Mouse (Mus musculus) heart, embryonic 15.5 days (tissue): Measurements from ENCODE around the gene B4galt5. TPM values are rescaled to one million over a fixed set of nuclear protein-coding genes. Genes with fewer than 3 reads are reported as not detected.

Experiments used
- ATAC-seq: fragments of 200-750 bp; cut with Nextera tagmentation; replicated peaks from 2 replicates; pipeline ENCODE4 v1.8.0; 2017; ENCODE audit warnings: low read depth, moderate TSS enrichment; ENCODE audit not compliant: insufficient number of reproducible peaks, insufficient read depth, low FRiP score
- H3K27ac ChIP-seq: fragments of 300-500 bp; sonication (generic); 2 replicates; pipeline ENCODE4 v1.5.1; 2015; ENCODE audit warnings: mild to moderate bottlenecking, inconsistent platforms
- H3K27me3 ChIP-seq: fragments of 300-500 bp; sonication (generic); 2 replicates; pipeline ENCODE4 v1.6.1; 2015; ENCODE audit warnings: inconsistent platforms
- H3K36me3 ChIP-seq: fragments of 300-500 bp; sonication (generic); 2 replicates; pipeline ENCODE4 v1.6.1; 2015; ENCODE audit warnings: mild to moderate bottlenecking, inconsistent platforms
- H3K4me1 ChIP-seq: fragments of 300-500 bp; sonication (generic); replicated peaks from 2 replicates; pipeline ENCODE4 v1.6.1; 2015; ENCODE audit warnings: inconsistent platforms
- H3K4me2 ChIP-seq: fragments of 300-500 bp; sonication (generic); 2 replicates; pipeline ENCODE4 v1.6.1; 2015; ENCODE audit warnings: inconsistent platforms, mild to moderate bottlenecking, moderate library complexity
- H3K4me3 ChIP-seq: fragments of 300-500 bp; sonication (generic); 2 replicates; pipeline ENCODE4 v1.5.1; 2015; ENCODE audit warnings: mild to moderate bottlenecking, inconsistent platforms
- H3K9ac ChIP-seq: fragments of 300-500 bp; sonication (generic); 2 replicates; pipeline ENCODE4 v1.6.1; 2015; ENCODE audit warnings: mild to moderate bottlenecking, inconsistent platforms
- H3K9me3 ChIP-seq: fragments of 300-500 bp; sonication (generic); replicated peaks from 2 replicates; pipeline ENCODE4 v1.6.1; 2016; ENCODE audit warnings: inconsistent platforms
- WGBS: fragments of 180-500 bp; shearing (Covaris S2); methylation state at CpG from one replicate; pipeline ENCODE4 v1.1.7; 2015; ENCODE audit warnings: mixed read lengths; 5-methylcytosine and 5-hydroxymethylcytosine counted together
- polyA plus RNA-seq: library from polyadenylated mRNA; unstranded; fragments of >200 nt; fragmentation: Nextera tagmentation; extraction: Ambion mirVana; gene quantifications from 2 replicates; pipeline ENCODE4 v1.2.1, GENCODE M21; 2015

B4galt5 gene
- polyA plus RNA-seq, 1 experiment from 2014 or later, result 12.7 TPM

DNA sequence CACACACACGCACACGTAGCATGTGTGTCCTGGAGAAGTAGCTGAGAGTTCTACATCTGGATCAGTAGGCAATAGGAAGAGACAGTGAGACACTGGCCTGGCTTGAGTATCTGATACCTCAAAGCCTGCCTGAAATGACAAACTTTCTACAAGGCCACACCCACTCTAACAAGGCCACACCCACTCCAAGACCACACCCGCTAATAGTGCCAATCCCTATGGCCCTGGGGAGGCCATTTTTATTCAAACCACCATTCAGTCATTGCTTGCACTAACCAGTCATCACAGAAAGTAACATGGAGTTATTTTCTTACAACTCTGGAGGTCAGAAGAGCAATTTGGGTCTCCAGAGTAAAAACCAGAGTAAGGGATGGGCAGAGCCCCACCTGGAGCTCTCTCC is 76.3 kb downstream of the B4galt5 start:
- H3K9me3 ChIP-seq, result no peaks in the 10 kb centered on the region
- no peak overlapping the region for H3K9ac ChIP-seq
- no peaks in the 10 kb centered on the region for H3K36me3 ChIP-seq
- no peak for ATAC-seq
- H3K4me1 ChIP-seq, result peaks cover 9% of the 10 kb centered on the region
- H3K4me3 ChIP-seq, result no peak overlapping the region
- WGBS, result 93% methylated on average over 3 of the region's 3 CpGs
- no peak overlapping the region for H3K27ac ChIP-seq
- no peaks in the 10 kb centered on the region for H3K27me3 ChIP-seq
- no peak overlapping the region for H3K4me2 ChIP-seq

DNA sequence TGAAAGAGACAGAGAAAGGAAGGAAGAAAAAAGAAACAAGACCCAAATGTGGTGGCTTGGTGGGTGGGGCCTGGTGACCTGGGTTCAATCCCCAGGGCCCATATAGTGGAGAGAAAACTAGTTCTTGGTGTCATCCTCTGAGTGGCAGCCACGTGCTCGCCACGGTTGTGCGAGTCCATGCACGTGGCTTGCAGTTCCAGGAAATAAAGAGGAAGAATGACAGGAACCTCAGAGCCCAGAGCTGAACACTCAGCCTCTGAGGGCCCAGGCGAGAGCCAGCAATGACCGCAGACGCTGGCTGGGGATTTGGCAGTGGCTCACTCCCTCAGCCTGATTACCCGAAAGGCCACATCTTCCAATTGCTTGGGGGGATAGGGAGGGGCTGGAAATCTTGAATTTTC is 77.9 kb downstream of the B4galt5 start:
- H3K4me2 ChIP-seq, result no peak overlapping the region
- peaks cover 12% of the 10 kb centered on the region for H3K4me1 ChIP-seq
- H3K9me3 ChIP-seq, result no peaks in the 10 kb centered on the region
- no peak overlapping the region for H3K9ac ChIP-seq
- H3K4me3 ChIP-seq, result no peak overlapping the region
- H3K27me3 ChIP-seq, result no peaks in the 10 kb centered on the region
- no peaks in the 10 kb centered on the region for H3K36me3 ChIP-seq
- no peak for ATAC-seq
- WGBS, result 63% methylated on average over 9 of the region's 9 CpGs
- H3K27ac ChIP-seq, result no peak overlapping the region

DNA sequence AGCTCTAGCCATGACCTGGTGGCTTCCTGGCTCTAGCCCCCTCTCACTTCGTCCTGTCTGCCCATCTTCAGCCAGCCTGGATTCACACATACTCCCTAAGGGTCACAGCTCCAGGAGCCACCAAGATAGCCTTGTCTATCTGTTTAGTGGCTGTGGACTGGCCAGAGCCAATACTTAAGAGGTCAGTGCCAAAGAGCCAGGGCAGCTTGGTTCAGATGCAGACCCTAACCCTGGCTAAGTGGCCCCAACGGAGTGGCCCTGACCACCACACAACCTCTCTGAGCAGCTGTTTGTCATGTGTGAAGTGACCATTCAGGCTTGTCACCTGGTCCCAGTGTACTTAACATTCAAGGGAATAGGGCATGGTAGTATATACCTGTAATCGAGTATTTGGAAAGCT is 78.5 kb downstream of the B4galt5 start:
- Histone ChIP-seq H3K4me3 (no peak overlapping the region), H3K9ac (no peak overlapping the region), H3K36me3 (no peaks in the 10 kb centered on the region), H3K4me1 (peaks cover 12% of the 10 kb centered on the region), H3K4me2 (no peak overlapping the region), H3K27me3 (no peaks in the 10 kb centered on the region), H3K9me3 (no peaks in the 10 kb centered on the region), H3K27ac (no peak overlapping the region)
- WGBS, result 81% methylated on average over 3 of the region's 3 CpGs
- no peak for ATAC-seq

DNA sequence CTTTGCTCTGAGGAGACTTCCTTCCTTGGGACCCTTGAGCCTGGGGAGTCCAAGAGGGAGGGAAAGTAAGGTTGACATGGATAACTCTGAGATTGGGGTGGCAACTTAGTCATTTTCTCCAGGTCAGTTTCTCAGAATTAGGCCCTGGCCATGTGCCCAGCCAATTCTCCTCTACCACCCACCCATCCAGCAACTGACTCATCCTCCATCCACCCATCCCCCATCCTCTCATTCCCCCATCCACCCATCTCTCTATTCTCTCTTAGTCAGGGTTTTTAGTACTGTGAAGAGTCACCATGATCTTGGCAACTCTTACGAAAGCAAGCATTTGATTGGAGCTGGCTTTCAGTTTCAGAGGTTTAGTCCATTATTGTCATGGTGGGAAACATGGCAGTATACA is 80.3 kb downstream of the B4galt5 start:
- 93% methylated on average over 1 of the region's 1 CpGs for WGBS
- Histone ChIP-seq H3K27ac (no peak overlapping the region), H3K9me3 (no peaks in the 10 kb centered on the region), H3K9ac (no peak overlapping the region), H3K36me3 (no peaks in the 10 kb centered on the region), H3K27me3 (no peaks in the 10 kb centered on the region), H3K4me1 (peaks cover 16% of the 10 kb centered on the region), H3K4me3 (no peak overlapping the region), H3K4me2 (no peak overlapping the region)
- no peak for ATAC-seq

DNA sequence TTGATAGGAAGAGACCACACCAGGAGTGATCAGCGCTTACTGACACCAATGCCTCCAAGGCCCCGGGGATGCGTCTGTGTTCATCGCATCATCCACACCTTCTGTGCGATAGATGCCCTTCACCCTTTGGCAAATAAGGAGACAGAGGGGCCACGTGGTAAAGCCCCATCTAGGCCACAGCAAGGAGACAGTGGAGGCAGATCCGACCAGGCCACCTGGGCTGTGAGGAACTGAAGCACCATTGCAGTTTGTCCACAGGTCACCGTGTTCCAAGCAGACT is 80.6 kb downstream of the B4galt5 start:
- Histone ChIP-seq H3K27ac (peak overlapping the region; percentile 67), H3K9me3 (no peaks in the 10 kb centered on the region), H3K27me3 (no peaks in the 10 kb centered on the region), H3K4me3 (no peak overlapping the region), H3K36me3 (no peaks in the 10 kb centered on the region), H3K9ac (no peak overlapping the region), H3K4me2 (no peak overlapping the region), H3K4me1 (peaks cover 19% of the 10 kb centered on the region)
- ATAC-seq, result no peak
- WGBS, result 88% methylated on average over 8 of the region's 8 CpGs

DNA sequence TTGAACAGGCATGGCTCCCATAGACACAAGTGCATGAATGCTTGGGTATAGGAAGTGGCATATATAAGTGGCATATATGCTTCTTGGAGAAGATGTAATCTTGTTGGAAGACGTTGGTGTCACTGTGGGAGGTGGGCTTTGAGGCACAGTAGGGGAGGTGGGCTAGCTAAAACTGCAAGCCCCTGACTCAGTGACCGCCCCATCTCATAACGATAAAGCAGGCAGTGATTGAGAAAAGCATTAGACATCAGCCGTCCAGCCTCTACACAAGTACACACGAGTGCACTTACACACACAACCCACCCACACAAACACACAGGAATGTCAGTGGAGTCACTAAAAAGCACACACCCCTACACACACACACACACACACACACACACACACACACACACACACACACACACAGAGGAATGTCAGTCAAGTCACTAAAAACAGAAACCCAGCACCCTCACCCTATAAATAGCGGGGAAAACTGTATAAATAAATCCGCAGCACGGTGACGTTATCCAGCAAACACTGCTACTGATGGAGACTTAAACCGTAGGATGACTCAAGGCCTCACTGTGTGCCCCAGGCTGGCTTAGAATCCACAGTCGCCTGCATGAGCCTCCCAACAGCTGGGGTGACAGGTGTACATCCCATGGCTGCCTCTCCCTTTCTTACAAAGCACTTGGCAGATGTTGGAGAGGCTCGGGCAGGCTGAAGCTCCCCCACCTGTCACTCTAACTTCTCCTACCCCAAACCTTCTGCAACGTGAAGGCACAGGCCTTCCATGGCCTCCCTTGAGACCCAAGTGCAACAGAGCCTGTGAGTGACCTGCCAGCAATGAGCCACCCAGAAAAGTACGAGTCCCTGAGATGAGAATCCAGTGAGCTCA is 81.2 kb downstream of the B4galt5 start:
- Histone ChIP-seq H3K27me3 (no peaks in the 10 kb centered on the region), H3K9ac (no peak overlapping the region), H3K4me1 (peaks cover 21% of the 10 kb centered on the region), H3K9me3 (no peaks in the 10 kb centered on the region), H3K4me3 (no peak overlapping the region), H3K36me3 (no peaks in the 10 kb centered on the region), H3K4me2 (no peak overlapping the region), H3K27ac (peak overlapping the region; percentile 71)
- 50% methylated on average over 14 of the region's 14 CpGs for WGBS
- ATAC-seq, result peak; percentile 66

DNA sequence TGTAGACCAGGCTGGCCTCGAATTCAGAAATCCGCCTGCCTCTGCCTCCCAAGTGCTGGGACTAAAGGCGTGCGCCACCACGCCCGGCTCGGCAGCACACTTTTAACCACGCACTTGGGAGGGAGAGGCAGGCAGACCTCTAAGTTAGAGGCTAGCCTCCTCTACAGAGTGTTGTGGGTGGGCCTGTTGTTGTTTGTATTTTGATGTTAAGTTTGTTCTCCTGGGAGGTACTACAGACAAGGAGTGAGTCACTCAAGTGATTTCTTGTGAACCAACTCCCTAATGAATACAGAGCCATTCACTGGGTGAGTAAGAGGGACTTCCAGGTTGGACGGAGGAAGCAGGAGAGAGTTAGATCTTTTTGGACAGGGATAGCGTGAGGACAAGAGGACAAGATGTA is 82.8 kb downstream of the B4galt5 start:
- H3K27me3 ChIP-seq, result no peaks in the 10 kb centered on the region
- H3K9me3 ChIP-seq, result no peaks in the 10 kb centered on the region
- H3K27ac ChIP-seq, result no peak overlapping the region
- H3K4me2 ChIP-seq, result no peak overlapping the region
- no peak overlapping the region for H3K4me3 ChIP-seq
- no peak for ATAC-seq
- no peaks in the 10 kb centered on the region for H3K36me3 ChIP-seq
- H3K4me1 ChIP-seq, result peaks cover 23% of the 10 kb centered on the region
- no peak overlapping the region for H3K9ac ChIP-seq
- WGBS, result 90% methylated on average over 10 of the region's 10 CpGs

DNA sequence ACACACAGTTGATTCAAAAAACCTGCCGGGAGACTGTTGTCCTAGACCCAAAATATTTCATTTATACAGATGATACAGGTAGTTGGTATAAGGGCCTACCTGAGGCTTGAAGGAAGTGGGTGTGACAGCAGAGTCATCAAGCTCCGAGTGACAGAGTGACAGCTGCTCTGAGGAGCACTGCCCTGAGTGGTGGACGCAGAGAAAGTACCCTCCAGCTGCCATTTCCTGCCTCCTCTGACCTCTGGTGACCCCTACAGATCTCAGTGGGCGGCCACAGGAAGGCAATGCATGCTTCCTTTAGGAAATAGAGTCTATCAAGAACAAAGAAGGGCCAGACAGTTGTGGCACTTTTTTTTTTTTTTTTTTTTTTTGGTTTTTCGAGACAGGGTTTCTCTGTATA is 83.2 kb downstream of the B4galt5 start:
- Histone ChIP-seq H3K9me3 (no peaks in the 10 kb centered on the region), H3K4me2 (no peak overlapping the region), H3K36me3 (no peaks in the 10 kb centered on the region), H3K27me3 (no peaks in the 10 kb centered on the region), H3K9ac (no peak overlapping the region), H3K27ac (no peak overlapping the region), H3K4me3 (no peak overlapping the region), H3K4me1 (peaks cover 27% of the 10 kb centered on the region)
- no peak for ATAC-seq
- 59% methylated on average over 4 of the region's 5 CpGs for WGBS

DNA sequence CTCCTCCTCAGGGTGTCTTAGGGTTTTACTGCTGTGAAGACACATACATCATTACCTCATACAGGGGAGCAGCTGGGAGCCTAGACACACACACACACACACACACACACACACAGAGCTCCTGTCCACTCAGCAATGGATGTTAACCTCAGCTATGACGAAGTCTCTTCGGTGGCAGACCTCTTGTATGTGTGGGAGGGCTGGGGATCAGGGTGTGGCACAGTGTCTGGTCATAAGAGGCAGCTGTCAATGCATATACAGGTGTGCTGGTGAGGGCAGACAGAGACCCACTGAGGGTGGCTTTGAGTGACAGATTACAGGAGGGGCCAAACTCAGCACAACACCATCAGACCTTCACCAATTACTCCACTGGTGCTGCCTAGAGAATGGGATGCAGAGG is 84.0 kb downstream of the B4galt5 start:
- Histone ChIP-seq H3K9me3 (no peaks in the 10 kb centered on the region), H3K9ac (no peak overlapping the region), H3K4me3 (no peak overlapping the region), H3K4me1 (peaks cover 27% of the 10 kb centered on the region), H3K27ac (no peak overlapping the region), H3K36me3 (no peaks in the 10 kb centered on the region), H3K4me2 (no peak overlapping the region), H3K27me3 (no peaks in the 10 kb centered on the region)
- WGBS, result 74% methylated on average over 2 of the region's 2 CpGs
- ATAC-seq, result no peak

DNA sequence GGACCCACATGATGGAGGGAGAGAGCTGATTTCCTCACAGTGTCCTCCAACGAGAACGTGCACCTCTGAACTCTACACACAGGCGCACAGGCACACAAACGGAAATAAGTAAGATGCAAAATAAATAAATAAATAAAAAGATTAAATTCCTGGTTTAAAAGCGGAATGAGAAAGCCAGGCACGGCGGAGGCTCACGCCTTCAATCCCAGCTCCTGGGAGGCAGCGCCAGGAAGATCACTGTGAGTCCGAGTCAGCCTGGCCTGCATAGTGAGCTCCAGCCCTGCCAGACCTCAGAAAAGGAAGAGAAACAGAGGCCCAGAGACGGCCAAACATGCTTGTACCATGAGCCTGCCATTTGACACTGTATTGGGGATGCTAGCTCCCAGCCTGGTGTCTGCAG is 85.1 kb downstream of the B4galt5 start:
- no peaks in the 10 kb centered on the region for H3K9me3 ChIP-seq
- peaks cover 27% of the 10 kb centered on the region for H3K4me1 ChIP-seq
- no peaks in the 10 kb centered on the region for H3K36me3 ChIP-seq
- no peak overlapping the region for H3K9ac ChIP-seq
- H3K4me2 ChIP-seq, result no peak overlapping the region
- WGBS, result 77% methylated on average over 11 of the region's 11 CpGs
- no peak overlapping the region for H3K4me3 ChIP-seq
- no peaks in the 10 kb centered on the region for H3K27me3 ChIP-seq
- 0 out of 2 replicates have a peak overlapping the region, but pooled peaks have one; percentile 9 for H3K27ac ChIP-seq
- no peak for ATAC-seq

DNA sequence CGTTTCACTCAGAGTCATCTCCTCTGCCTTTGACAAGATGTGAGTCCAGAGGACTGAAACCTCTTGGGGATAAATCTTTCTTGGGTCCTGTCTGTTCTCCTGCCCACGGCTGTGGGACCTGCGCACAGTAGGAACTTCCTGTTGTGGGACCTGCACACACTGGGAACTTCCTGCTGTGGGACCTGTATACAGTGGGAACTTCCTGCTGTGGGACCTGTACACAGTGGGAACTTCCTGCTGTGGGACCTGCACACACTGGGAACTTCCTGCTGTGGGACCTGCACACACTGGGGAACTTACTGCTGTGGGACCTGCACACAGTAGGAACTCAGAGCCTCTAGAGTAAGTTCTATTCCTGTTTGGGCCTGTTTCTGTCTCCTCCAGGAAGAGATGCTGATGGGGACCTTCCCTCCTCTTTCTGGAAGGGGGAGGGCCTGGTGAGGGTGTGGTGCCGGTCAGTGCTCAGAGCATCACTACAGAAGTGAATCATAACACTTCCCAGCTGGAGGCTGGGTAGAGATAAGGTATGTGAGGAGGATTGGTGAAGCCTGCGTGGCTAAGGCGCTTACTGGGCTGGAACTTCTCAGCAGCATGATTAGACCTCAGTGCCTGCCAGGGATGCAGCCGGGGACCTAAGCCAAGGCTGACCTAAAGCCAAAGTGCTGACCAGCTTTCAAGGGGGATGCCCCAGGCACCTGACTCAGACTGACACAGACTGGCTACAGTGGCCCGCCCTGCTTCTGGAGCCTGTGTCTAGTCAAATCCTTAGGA is 85.8 kb downstream of the B4galt5 start:
- H3K4me2 ChIP-seq, result no peak overlapping the region
- no peak overlapping the region for H3K9ac ChIP-seq
- WGBS, result 67% methylated on average over 8 of the region's 8 CpGs
- no peaks in the 10 kb centered on the region for H3K36me3 ChIP-seq
- H3K9me3 ChIP-seq, result no peaks in the 10 kb centered on the region
- no peak overlapping the region for H3K4me3 ChIP-seq
- peak; percentile 50 for ATAC-seq
- peaks cover 22% of the 10 kb centered on the region for H3K4me1 ChIP-seq
- 0 out of 2 replicates have a peak overlapping the region, but pooled peaks have one; percentile 34 for H3K27ac ChIP-seq
- no peaks in the 10 kb centered on the region for H3K27me3 ChIP-seq

DNA sequence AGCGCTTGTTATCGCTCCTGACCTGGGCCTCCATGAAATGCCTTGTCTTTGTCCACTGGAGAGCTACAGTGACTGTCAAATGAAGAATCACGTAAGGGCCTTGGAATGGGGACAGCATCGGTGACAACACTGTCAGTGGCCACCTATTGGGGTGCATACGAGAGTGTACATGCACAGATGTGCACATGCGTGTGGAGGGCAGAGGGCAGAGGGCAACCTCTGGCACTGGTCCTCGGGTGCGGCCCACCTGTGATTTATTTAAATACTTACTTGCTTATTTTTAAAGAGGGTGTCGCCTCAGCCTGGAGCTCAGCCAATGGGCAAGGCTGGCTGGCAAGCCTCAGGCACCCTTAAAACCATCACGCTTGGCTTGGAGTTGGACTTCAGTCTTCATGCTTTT is 86.5 kb downstream of the B4galt5 start:
- Histone ChIP-seq H3K4me3 (no peak overlapping the region), H3K27ac (no peak overlapping the region), H3K9ac (no peak overlapping the region), H3K36me3 (no peaks in the 10 kb centered on the region), H3K4me2 (no peak overlapping the region), H3K4me1 (peaks cover 15% of the 10 kb centered on the region), H3K27me3 (no peaks in the 10 kb centered on the region), H3K9me3 (no peaks in the 10 kb centered on the region)
- no peak for ATAC-seq
- WGBS, result 89% methylated on average over 10 of the region's 10 CpGs
